Mouse (Mus musculus) midbrain, postnatal 0 days (tissue): ENCODE results near the gene Rasl10b. TPM values are rescaled to one million over a fixed set of nuclear protein-coding genes. Genes with fewer than 3 reads are reported as not detected.

ENCODE experiments used
- ATAC-seq: fragments of 200-750 bp; cut with Nextera tagmentation; 2 replicates; pipeline ENCODE4 v1.8.0; 2017; ENCODE audit warnings: moderate number of reproducible peaks, mild to moderate bottlenecking, moderate TSS enrichment, moderate library complexity; ENCODE audit not compliant: low FRiP score
- DNase-seq: peaks from one replicate; pipeline ENCODE4 v3.0.0-alpha.2; 2015; ENCODE audit warnings: low spot score
- H3K27ac ChIP-seq: fragments of 300-500 bp; sonication (generic); 2 replicates; pipeline ENCODE4 v1.5.1; 2014; ENCODE audit warnings: low read depth, mild to moderate bottlenecking, low read length, mixed read lengths
- H3K27me3 ChIP-seq: fragments of 300-500 bp; sonication (generic); 2 replicates; pipeline ENCODE4 v1.6.1; 2014; ENCODE audit warnings: low read length, control low read depth, mixed read lengths; ENCODE audit not compliant: insufficient read depth
- H3K36me3 ChIP-seq: fragments of 300-500 bp; sonication (generic); 2 replicates; pipeline ENCODE4 v1.6.1; 2014; ENCODE audit warnings: low read length, control low read depth, mixed read lengths; ENCODE audit not compliant: insufficient read depth
- H3K4me1 ChIP-seq: fragments of 300-500 bp; sonication (generic); 2 replicates; pipeline ENCODE4 v1.6.1; 2014; ENCODE audit warnings: mild to moderate bottlenecking, control low read depth, antibody characterized with exemption, low read length, mixed read lengths; ENCODE audit not compliant: insufficient read depth
- H3K4me2 ChIP-seq: fragments of 300-500 bp; sonication (generic); 2 replicates; pipeline ENCODE4 v1.6.1; 2014; ENCODE audit warnings: low read depth, mild to moderate bottlenecking, low read length, mixed read lengths; ENCODE audit not compliant: poor library complexity, severe bottlenecking
- H3K4me3 ChIP-seq: fragments of 300-500 bp; sonication (generic); 2 replicates; pipeline ENCODE4 v1.5.1; 2014; ENCODE audit warnings: low read depth, mild to moderate bottlenecking, low read length, moderate library complexity
- H3K9ac ChIP-seq: fragments of 300-500 bp; sonication (generic); replicated peaks from 2 replicates; pipeline ENCODE4 v1.6.1; 2014; ENCODE audit warnings: mild to moderate bottlenecking, low read length, moderate library complexity, mixed read lengths; ENCODE audit not compliant: poor library complexity, severe bottlenecking
- H3K9me3 ChIP-seq: fragments of 300-500 bp; sonication (generic); 2 replicates; pipeline ENCODE4 v1.6.1; 2016; ENCODE audit warnings: low read length, control low read depth
- CTCF ChIP-seq: IDR thresholded peaks from 2 replicates; pipeline ENCODE4 v1.5.1; 2016; ENCODE audit warnings: antibody characterized with exemption, mild to moderate bottlenecking
- WGBS: fragments of 180-500 bp; shearing (Covaris S2); extraction: QIAGEN DNeasy Blood & Tissue Kit; methylation state at CpG from one replicate; pipeline ENCODE4 v1.1.7; 2014; 5-methylcytosine and 5-hydroxymethylcytosine counted together
- polyA plus RNA-seq: library from polyadenylated mRNA; unstranded; fragments of >200 nt; fragmentation: Nextera tagmentation; extraction: Ambion mirVana; gene quantifications from 2 replicates; pipeline ENCODE4 v1.2.1, GENCODE M21; 2015
- total RNA-seq: library from RNA; depleted of rRNA; stranded (reverse); fragments of >200 nt; gene quantifications from 2 replicates; pipeline ENCODE4 v1.2.3, GENCODE M21; 2014; rRNA removed

Rasl10b gene
- total and polyA plus RNA-seq, 2 experiments from 2014 or later = 43.9 to 126 TPM

DNA sequence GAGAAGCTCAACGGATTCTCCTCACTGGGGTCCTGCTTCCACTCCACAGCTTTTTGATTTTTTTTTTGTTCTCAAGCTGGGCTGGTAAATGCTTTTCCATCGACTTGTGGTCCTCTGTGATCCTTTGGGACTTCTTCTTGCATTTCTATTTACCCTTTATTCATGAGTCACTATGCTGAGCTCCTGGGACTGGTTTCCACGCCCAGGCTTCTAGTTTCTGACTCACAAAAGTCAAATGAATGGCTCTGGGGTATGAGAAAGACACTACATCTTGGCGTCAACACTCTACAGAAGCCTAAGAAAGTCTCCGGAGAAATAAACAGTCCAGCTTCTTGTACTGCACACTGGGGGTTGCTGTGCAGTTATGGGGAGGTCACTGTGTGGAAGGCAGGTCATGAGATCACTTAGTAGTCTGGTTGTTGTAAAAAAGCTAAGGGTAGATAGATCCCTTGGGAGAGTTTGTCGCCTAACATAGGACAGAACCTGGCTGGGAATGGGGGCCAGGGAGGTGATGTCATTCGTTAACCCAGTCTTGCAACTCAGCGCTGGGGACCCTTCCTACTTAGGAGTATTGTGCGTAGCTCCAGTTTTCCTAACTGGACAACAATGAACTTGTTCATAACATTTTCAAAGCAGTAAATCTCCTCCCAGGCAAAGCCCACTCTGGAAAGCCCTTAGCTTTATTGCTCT is 49.1 kb downstream of the Rasl10b start:
- 55% methylated on average over 9 of the region's 9 CpGs for WGBS
- H3K9ac ChIP-seq = no peak overlapping the region
- TF ChIP-seq CTCF = no peak
- H3K4me3 ChIP-seq = no peak overlapping the region
- no peaks in the 10 kb centered on the region for H3K9me3 ChIP-seq
- ATAC-seq = no peak
- 0 out of 2 replicates have a peak, but pooled peaks cover 3% of the 10 kb centered on the region for H3K27me3 ChIP-seq
- H3K36me3 ChIP-seq = no peaks in the 10 kb centered on the region
- no peaks in the 10 kb centered on the region for H3K4me1 ChIP-seq
- no peak for DNase-seq
- H3K4me2 ChIP-seq = no peak overlapping the region
- H3K27ac ChIP-seq = no peak overlapping the region

DNA sequence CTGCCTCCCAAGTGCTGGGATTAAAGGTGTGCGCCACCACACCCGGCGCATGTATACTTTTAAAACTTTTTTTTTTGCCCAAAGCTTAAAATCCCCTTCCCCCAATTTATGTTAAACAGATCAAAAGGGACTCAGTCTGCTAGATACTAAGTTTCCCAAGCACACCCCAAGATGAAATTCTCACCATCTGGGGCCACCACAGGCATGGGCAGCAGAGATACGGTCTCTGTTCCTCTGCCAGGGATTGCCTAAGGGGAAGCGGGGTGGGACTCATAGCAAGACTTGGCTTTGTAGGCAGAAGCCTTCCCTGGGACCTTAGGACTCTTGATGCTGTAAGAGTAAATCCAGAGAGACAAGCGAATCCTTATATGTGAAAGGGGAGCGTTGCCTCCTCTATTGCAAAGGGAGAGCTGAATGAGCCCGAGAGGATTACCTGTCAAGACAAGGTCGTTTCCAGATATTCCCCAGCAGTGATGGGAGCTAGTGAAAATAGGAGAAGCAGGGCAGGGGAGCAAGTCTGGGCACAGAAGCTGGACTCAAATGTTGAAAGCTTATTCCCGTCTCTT is 52.6 kb downstream of the Rasl10b start:
- H3K4me2 ChIP-seq = no peak overlapping the region
- 45% methylated on average over 10 of the region's 10 CpGs for WGBS
- H3K4me1 ChIP-seq = no peaks in the 10 kb centered on the region; the same call in 1 of the 2 replicates
- H3K9ac ChIP-seq = no peak overlapping the region
- peaks cover 15% of the 10 kb centered on the region for H3K27me3 ChIP-seq
- ATAC-seq (no peak), DNase-seq (no peak)
- no peak for TF ChIP-seq CTCF
- H3K27ac ChIP-seq = no peak overlapping the region
- no peaks in the 10 kb centered on the region for H3K36me3 ChIP-seq
- H3K9me3 ChIP-seq = no peaks in the 10 kb centered on the region
- no peak overlapping the region for H3K4me3 ChIP-seq

DNA sequence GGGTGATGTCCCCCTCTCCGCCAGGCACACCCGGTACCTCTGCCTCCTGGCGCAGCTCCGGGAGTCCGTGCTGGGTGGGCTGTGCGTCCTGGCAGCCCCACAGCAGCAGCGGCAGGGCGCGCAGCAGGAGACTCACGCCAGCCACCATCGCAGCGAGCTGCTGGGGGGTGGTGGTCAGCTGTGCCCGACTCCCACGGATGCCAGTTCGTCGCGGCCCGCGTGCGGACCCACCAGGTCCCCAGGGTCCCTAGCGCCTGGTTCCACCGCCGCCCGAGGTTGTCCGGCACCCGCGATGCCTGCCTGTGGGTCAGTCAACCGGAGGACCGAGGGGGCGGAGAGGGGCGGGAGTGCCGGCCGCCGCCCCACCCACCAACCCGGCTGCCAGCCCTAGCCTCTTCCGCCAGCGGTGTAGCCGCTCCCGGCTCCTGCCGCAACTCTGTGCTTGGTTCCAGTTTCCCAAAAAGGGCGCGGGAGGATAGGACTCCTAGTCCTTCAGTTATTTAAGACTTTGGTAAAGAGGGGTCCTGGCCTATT is 53.8 kb downstream of the Rasl10b start, which contains the start of gene Mmp28:
TSS of gene Mmp28 (minus strand) at position 361 of the 534 bp plus-strand sequence.
- no peak for TF ChIP-seq CTCF
- under 1% methylated on average over 16 of the region's 42 CpGs for WGBS
- Histone ChIP-seq H3K4me2 (peak within 1 kb of the TSS; percentile 91), H3K27ac (no peak within 1 kb of the TSS), H3K27me3 (peaks cover 15% of the 10 kb centered on the region), H3K4me1 (no peaks in the 10 kb centered on the region; the same call in 1 of the 2 replicates), H3K36me3 (no peaks in the 10 kb centered on the region), H3K9ac (peak within 1 kb of the TSS; percentile 44), H3K4me3 (peak within 1 kb of the TSS; percentile 63), H3K9me3 (no peaks in the 10 kb centered on the region)
- DNase-seq = peak; percentile 33
- no peak for ATAC-seq

DNA sequence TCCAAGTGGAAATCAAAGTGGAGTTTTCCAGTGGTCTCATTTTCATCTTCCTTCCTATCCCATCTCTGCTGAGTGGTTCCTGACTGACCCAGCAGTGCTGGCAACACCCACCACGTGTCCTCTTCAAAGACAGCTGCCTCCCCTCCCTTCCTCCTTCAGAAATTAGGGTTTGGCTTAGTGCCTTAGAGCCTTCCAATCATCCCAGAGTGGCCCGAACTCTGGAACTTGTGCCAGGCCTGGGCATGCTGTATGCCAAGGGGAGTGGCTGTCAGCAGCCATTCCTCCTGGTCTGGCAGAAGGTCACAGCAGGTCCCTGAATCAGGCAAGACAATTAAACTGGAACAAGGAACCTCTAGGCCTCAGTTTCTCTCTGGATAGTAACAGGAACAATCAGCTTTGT is 57.0 kb downstream of the Rasl10b start:
- Histone ChIP-seq H3K4me3 (no peak overlapping the region), H3K36me3 (no peaks in the 10 kb centered on the region), H3K27me3 (peaks cover 15% of the 10 kb centered on the region), H3K9me3 (no peaks in the 10 kb centered on the region), H3K9ac (no peak overlapping the region), H3K4me2 (no peak overlapping the region), H3K4me1 (no peaks in the 10 kb centered on the region; the same call in 1 of the 2 replicates), H3K27ac (no peak overlapping the region)
- TF ChIP-seq CTCF = no peak
- 29% methylated on average over 2 of the region's 2 CpGs for WGBS
- DNase-seq = peak; percentile 86
- ATAC-seq = no peak; the same call in 1 of the 2 replicates

DNA sequence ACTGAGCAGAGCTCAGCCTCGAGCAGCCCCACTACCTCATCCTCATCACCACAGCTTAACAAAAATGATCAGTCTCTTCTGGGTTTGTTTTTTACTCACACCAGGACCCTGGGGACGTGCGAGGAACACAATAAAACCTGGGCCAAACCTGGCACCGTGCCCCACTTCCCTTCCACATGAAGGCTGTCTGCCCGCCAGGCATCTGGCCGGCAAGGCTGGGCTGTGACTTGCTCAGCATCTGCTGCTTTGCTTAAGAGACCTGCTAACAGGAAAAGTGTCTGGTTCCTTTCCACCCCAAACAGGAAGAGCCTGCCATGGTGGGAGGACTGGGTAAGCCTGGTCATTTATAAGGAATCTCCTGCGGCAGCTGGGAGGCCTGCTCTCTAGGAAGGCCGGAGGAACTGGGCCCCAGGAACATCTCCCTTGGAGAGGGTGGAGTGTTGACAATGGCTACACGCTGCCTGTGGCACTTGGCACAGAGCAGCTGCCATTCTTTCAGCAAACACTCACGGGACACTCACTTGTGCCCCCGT is 58.2 kb downstream of the Rasl10b start:
- Histone ChIP-seq H3K36me3 (no peaks in the 10 kb centered on the region), H3K9me3 (no peaks in the 10 kb centered on the region), H3K9ac (no peak overlapping the region), H3K27me3 (peaks cover 13% of the 10 kb centered on the region), H3K4me1 (no peaks in the 10 kb centered on the region; the same call in 1 of the 2 replicates), H3K27ac (no peak overlapping the region), H3K4me3 (no peak overlapping the region), H3K4me2 (no peak overlapping the region)
- WGBS = 56% methylated on average over 11 of the region's 11 CpGs
- ATAC-seq = no peak
- peak; percentile 80 for DNase-seq
- no peak for TF ChIP-seq CTCF

DNA sequence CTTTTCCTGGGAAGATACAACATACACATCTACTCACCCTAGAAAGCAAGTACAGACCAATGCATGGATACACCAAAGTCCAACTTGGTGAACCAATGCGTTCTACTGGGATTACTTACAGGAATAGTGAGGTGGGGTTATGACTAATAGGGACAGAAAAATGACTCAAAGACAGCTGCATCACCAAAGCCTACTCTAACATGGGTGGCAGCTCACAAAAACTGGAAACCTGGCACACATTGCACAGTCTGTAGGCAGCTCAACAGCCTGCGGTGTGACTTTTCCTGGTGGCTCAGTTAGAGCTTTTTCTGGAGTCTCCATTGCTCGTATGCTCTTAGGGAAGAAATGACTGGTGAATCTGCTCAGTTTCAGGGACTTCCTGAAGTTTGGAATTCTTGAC is 59.8 kb downstream of the Rasl10b start:
- H3K4me2 ChIP-seq = no peak overlapping the region
- H3K9ac ChIP-seq = no peak overlapping the region
- no peaks in the 10 kb centered on the region for H3K36me3 ChIP-seq
- DNase-seq = no peak
- H3K27ac ChIP-seq = no peak overlapping the region
- H3K27me3 ChIP-seq = peaks cover 10% of the 10 kb centered on the region
- no peak overlapping the region for H3K4me3 ChIP-seq
- ATAC-seq = no peak
- no peaks in the 10 kb centered on the region for H3K9me3 ChIP-seq
- no peak for TF ChIP-seq CTCF
- WGBS = 96% methylated on average over 3 of the region's 3 CpGs
- H3K4me1 ChIP-seq = no peaks in the 10 kb centered on the region; the same call in 1 of the 2 replicates

Other genes starting within 250 kb of the Rasl10b start
- 0.90 TPM in 1 of 2 replicates, not detected in the other for gene Slfn4, start 234.0 kb upstream of the Rasl10b start, total RNA-seq
- gene Slfn4, start 234.0 kb upstream of the Rasl10b start, polyA plus RNA-seq = 0.22 TPM in 1 of 2 replicates, not detected in the other
- gene Slfn3, start 217.8 kb upstream of the Rasl10b start, total RNA-seq = 0.19 and 0.22 TPM in 2 replicates
- gene Slfn3, start 217.8 kb upstream of the Rasl10b start, polyA plus RNA-seq = 0.12 and 0.21 TPM in 2 replicates
- not detected in 2 replicates for gene Slfn14, start 122.4 kb upstream of the Rasl10b start, total RNA-seq
- gene Slfn14, start 122.4 kb upstream of the Rasl10b start, polyA plus RNA-seq = not detected in 2 replicates
- gene Ap2b1, start 110.1 kb upstream of the Rasl10b start, total RNA-seq = 232 and 258 TPM in 2 replicates
- gene Ap2b1, start 110.1 kb upstream of the Rasl10b start, polyA plus RNA-seq = 107 and 110 TPM in 2 replicates
- 9.5 and 10.1 TPM in 2 replicates for gene Pex12, start 106.6 kb upstream of the Rasl10b start, total RNA-seq
- 10.4 and 11.8 TPM in 2 replicates for gene Pex12, start 106.6 kb upstream of the Rasl10b start, polyA plus RNA-seq
- 0.44 and 0.85 TPM in 2 replicates for gene Gas2l2, start 20.3 kb downstream of the Rasl10b start, total RNA-seq
- gene Gas2l2, start 20.3 kb downstream of the Rasl10b start, polyA plus RNA-seq = 0.52 and 0.67 TPM in 2 replicates
- gene 1700020L24Rik, start 28.5 kb downstream of the Rasl10b start, total RNA-seq = not detected in 2 replicates
- 0.57 and 0.79 TPM in 2 replicates for gene 1700020L24Rik, start 28.5 kb downstream of the Rasl10b start, polyA plus RNA-seq
- 5.4 and 5.5 TPM in 2 replicates for gene Mmp28, start 53.9 kb downstream of the Rasl10b start, total RNA-seq
- 1.2 and 1.4 TPM in 2 replicates for gene Mmp28, start 53.9 kb downstream of the Rasl10b start, polyA plus RNA-seq
- gene Taf15, start 63.9 kb downstream of the Rasl10b start, total RNA-seq = 18.2 and 30.6 TPM in 2 replicates
- gene Taf15, start 63.9 kb downstream of the Rasl10b start, polyA plus RNA-seq = 6.5 and 9.6 TPM in 2 replicates
- not detected in 2 replicates for gene Heatr9, start 113.0 kb downstream of the Rasl10b start, total RNA-seq
- not detected in 2 replicates for gene Heatr9, start 113.0 kb downstream of the Rasl10b start, polyA plus RNA-seq
- not detected in 2 replicates for gene Ccl5, start 121.4 kb downstream of the Rasl10b start, total RNA-seq
- not detected in 2 replicates for gene Ccl5, start 121.4 kb downstream of the Rasl10b start, polyA plus RNA-seq
- gene Ccl9, start 169.5 kb downstream of the Rasl10b start, total RNA-seq = 1.3 and 2.9 TPM in 2 replicates
- 1.9 and 2.8 TPM in 2 replicates for gene Ccl9, start 169.5 kb downstream of the Rasl10b start, polyA plus RNA-seq
- gene Ccl6, start 183.9 kb downstream of the Rasl10b start, total RNA-seq = 1.8 and 2.4 TPM in 2 replicates
- gene Ccl6, start 183.9 kb downstream of the Rasl10b start, polyA plus RNA-seq = 3.6 and 4.4 TPM in 2 replicates
- gene Rpl9-ps1, start 236.5 kb downstream of the Rasl10b start, total RNA-seq = not detected in 2 replicates
- not detected in 2 replicates for gene Rpl9-ps1, start 236.5 kb downstream of the Rasl10b start, polyA plus RNA-seq
- 0.76 and 5.3 TPM in 2 replicates for gene Ccl3, start 240.2 kb downstream of the Rasl10b start, total RNA-seq
- 0.91 and 1.2 TPM in 2 replicates for gene Ccl3, start 240.2 kb downstream of the Rasl10b start, polyA plus RNA-seq